Mouse (Mus musculus) adrenal gland, postnatal 25 days (tissue): Measurements from ENCODE around the gene Fam162a. TPM values are rescaled to one million over a fixed set of nuclear protein-coding genes. Genes with fewer than 3 reads are reported as not detected.
A peak's percentile ranks its signal among the peaks of the same experiment; 100 is the strongest.
"Not testable (repeated sequence)": the region's sequence is repeated elsewhere in the genome, so short reads cannot be mapped to it uniquely, and the experiment has no call there.

ENCODE experiments used
- DNase-seq: peaks from one replicate; pipeline ENCODE4 v3.0.0; 2021; ENCODE audit warnings: mixed read lengths
- long read RNA-seq: library from polyadenylated mRNA; stranded (forward); transcript quantifications from one replicate; pipeline ENCODE4 v2.0.0, GENCODE M21; 2021
- total RNA-seq: library from RNA; stranded (reverse); gene quantifications from 2 replicates; pipeline ENCODE4 v1.2.3, GENCODE M21; 2021

Gene Fam162a
- 164 TPM in 2 replicates for total RNA-seq
- long read RNA-seq, transcript Fam162a-201 (5 exons, 718 nt), result major isoform, 80 of 85 reads
- long read RNA-seq, partial matches to known transcripts, result 3 of 85 reads
- long read RNA-seq, other reads (novel, unspliced or antisense), result 2 of 85 reads

DNA sequence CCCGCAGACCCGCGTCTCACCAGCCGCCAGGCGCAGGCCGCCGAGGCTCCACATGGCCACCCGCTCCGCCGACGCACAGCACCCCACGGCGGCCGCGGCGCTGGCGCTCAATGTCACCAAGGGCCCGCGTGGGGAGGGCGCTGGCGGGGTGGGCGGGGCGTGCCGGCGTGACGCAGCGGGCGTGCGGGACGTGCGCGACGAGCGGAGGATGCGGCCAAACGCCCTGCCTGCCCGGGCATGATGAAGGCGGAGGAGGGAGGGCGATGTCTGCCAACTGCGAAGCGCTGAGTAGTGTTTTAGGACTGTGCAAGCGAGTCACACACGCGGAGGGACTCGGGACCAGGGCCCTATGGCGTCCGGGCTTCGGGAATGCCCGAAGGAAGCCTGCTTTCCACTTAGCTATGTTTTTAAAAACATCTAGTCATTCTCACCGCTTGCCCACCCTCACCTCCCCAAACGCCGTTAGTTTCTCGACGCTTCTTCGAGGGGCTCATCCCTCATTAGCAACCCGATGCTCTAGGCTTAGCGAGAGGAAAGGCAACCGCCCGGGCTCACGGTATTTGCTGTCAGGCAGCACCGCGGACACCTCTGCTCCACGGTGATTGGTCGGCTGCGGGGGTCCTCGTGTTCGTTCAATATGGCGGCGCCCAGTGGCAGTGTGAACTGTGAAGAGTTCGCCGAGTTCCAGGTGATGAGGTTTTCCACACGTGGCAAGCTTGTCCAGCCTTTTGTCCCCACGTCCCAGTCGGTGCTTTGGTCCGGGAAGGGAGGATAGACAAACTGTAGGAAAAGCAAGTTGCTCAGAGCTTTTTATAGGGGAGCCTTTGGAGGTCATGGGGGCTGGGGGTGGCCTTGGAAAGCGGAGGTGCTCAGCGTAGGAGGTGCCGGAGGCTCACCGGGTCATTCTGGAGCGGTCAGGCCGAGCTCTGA, at the start of gene Fam162a, which contains the start of gene Ccdc58:
Fam162a (minus strand) TSS at position 145 of the 930 bp plus-strand sequence.
Ccdc58 (plus strand) TSS at position 236 of the 930 bp plus-strand sequence.
- peak; percentile 96 for DNase-seq

DNA sequence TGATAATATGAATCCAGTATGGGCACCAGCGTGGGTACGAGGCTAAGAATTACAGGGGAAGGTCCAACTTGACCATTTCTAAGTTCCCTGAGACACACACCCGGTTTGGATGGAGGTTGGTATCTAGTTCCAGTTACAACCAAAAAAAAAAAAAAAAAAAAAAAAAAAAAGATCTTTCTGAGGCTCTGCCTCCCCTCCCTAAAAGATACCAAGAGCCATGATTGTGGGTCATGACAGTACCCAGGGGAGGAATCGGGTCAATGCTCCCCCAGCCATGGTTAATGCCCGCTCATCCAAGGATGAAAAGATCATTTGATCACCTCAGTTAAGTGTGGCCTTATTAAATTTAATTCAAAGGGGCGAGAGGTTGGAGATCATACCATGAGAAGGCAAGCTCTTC, 44.4 kb upstream of the Fam162a start:
- not testable (repeated sequence) for DNase-seq

DNA sequence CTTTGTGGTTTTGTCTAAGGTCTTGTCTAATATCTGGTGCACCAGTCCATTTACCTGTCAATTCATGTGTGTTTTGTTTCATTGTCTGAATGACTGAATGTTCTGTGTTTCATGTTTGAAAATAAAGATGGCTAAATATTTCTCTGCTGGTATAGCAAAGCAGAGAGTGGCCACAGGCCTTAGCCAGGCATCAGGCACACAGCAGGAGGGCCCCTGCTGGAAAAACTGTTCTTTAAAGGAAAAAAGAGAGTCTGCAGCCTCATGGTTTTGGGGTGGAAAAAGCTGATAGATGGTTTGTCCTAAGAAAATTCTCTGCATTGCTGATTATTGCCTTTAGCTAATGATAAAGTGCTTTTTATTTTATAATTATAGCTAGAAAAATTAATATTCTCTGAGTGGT, 40.1 kb upstream of the Fam162a start:
- DNase-seq, result not testable (repeated sequence)

DNA sequence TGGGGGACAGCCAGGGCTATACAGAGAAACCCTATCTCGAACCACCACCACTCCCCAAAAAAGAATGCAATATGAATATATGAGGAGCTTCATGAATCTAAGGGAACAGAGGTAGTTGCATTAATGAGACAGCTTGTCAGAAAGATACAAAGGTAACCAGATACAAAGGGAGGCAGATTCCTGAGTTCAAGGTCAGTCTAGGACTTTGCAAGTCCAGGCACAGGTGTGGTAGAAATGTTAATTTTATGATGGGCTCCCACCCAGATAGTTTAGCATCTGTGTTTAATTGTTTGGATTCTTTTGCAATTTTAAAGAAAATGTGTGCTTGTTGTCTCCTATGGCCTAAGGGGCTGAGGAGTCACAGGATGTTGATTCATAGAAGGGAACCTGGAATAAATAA, 30.8 kb upstream of the Fam162a start:
- no peak for DNase-seq

DNA sequence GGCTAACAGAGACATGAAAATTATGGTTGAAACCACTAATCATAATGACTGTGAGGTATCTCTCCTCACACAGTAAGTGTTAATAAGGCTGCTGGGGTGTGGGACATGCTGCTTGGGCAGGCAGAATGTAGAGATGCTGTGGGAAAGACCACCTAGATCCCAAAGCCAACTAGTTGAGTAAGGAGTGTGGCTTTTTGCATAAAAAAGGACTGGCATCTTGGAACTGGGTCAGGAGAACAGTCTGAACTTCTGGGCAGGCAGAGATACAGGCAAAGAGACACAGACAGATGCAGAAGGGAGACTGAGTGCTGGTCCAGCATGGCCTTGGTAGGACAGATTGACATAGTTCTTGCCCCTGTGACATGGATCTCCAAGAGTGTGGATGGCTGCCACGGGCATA, 30.1 kb upstream of the Fam162a start:
- no peak for DNase-seq

DNA sequence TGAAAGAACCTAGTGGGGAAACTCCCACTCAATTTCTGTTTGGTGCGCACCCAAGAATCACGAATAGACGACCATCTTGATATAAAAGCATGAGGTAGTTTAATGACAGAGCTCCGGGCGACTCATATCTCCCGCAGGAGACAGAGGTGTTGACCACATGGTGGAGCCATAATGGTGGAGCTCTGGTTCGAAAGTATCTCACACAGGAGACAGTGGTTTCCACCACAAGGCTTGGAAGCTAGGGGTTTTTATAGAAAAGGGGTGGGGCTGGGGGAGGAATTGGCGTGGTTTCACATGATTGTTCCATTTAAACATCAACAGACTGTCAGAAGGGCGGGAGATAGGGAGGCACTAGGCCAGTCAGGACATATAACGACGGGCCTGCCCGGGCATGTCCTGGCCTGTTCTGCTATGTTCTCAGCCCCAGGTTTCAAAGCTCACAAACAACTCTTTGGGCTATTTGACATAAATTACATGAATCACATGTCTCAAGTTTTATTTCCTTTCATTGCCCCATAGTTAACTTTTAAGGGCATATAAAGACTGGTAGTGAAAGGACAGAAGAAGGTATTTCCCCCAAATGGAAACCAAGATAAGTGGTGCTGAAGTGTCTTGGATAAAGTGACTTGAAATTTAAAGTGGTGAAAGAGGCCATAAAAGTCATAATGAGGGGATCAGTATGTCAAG, 26.6 kb upstream of the Fam162a start:
- DNase-seq, result not testable (repeated sequence)

DNA sequence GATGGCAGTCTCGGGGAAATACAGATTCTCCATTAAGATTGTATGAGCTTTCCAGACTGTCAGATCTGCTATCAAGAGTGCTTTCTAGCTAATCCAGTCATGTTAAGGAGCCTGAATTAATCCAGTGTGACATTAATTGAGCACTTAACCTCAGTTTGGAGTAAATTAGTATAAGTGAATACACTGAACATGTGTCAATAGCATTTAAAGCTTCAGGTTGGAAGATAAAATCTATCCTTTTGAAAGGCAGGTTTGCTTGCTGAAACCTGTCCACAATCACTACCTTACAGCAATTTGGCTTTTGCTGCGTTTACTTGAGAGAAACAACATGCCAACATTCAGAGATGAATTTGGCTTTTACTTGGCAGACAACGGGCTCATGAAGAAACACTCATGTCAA, 22.7 kb upstream of the Fam162a start:
- DNase-seq, result no peak

DNA sequence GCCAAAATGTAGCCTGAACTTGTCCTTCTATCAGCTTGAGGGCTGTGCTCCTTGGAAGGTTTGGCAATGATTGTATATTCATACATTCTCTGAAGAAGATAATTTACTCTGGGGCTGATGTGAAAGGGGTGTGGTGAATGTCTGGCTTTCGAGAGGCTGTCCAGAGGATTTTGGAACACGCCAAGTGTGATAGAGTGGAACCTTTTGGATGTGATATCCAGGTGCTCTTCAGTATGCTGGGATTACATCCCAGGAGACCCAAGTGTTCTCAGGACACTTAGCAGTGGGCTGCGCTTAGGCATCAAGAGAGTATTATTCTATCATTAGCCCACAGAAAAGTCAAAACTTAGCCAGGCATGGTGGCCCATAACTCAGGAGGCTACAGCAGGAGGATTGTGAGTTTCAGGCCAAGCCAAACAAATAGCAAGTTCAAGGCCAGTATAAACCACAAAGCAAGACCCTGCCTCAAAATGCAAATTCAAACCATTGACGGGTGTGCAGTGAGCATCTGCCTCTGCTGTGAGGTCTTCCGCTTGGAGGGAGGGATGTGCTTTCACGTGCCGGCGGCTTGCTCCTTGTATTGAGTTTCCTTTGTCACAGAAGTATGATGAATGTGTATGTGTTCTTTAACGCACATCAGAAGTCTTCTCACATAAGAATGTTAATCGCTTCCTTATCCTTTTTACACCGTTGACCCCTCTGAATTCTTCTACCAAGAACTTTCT, 19.6 kb upstream of the Fam162a start:
- DNase-seq, result no peak

DNA sequence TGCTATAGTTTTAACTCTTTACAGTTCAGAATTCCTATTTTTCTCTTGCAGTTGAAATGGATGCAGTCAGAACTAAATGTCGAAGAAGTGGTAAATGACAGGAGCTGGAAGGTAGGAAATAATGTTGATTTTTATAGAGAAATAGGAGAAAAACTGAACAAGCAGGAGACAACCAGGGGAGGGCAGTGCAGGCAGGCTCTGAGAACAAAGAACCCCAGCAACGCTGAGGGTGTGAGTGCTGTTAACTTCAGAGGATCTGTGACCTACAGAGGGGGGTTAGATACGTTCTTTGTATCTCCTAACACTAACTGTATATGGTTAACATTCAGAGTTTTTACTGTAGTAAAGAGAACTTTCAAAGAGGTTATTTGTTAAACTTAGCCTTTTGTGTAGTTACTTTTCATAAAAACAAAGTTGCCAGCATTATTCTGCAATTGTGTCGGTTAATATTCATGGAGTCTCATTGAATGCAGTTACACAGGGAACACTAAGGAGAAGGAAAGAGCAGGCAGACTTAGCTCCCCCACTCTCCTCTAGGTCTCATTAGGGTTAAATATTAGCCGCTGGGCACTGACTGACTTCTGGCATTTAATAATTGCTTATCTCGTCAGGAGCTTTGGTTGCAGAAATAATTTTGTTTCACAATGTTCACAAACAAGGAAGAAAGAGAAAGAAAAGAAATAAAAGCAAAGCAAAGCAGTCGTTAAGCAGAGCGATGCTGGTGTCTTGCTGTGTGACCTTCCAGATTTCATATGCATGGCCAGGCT, 18.6 kb upstream of the Fam162a start:
- no peak for DNase-seq

DNA sequence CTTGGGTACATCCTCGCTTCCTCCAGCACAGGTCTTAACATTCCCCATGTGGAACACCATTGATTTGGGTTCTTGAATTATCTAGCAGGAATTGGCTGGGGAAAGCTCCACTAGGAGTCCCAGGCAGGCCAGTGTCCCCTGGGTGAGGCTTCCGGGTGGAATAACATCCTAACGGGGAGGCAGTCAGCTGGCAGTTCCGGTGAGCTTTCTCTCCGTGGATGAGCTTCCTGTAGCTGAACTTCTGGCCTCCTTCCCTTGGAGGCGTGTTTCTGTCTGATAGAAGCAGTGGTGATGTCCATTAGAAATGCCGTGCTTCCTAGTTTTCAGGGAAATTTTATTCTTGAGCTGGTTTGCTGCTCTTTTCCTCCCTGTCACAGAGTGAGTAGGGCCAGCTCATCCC, 17.7 kb upstream of the Fam162a start:
- DNase-seq, result no peak

DNA sequence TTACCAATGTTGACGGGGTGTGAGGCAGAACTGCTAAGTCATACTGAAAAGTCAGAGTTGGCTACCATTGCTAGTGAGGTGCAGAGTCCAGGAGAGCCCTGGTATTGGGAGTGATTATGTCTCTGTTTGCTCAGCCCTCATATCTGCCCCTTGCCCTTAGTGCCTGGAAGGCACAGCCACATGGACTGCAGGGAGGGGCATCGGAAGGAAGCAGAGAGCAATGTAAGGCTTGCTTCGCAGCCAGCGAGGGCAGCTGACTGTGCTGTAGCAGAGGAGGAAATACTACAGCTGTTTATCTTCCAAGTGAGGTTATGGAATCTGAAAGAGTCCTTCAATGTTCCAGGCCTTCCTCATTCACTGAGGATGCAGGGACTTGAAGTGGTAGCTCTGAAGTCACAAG, 16.5 kb upstream of the Fam162a start:
- DNase-seq, result no peak

DNA sequence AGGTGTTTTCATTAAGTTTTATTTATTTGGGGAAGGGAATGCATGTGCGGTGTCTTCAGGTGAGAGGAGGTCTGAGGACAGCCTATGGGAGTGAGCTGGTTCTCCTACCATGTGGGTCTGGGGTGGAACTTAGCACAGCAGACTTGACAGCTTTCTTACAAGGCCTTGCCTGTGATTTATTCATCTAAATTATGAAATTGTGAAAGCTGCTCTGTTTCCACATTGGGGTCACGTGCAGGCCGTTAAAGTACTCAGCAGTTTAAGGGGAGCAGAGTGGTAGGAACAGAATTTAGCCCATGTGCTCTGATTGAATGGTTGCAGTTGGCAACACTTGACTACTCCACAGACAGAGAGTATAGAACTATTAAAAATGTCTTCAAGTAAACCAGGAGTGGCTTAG, 8.5 kb upstream of the Fam162a start:
- no peak for DNase-seq

DNA sequence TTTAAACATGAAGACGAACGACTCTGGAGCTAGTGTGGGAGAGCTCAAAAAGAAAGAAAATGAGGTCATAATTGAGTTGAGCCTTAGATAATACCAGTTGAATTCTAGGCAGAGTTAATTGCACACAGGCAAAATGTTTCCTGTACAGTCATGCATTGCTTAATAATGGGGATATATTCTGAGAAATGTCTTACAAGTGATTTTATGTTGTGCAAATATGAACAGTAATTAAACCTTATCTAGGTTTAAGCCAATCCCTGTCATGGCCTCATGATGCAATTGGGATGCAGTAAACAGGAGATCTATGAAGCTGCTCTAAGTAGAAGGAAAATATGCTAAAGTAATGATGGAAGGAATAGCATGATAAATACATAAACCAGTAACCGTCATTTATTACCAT, 3.4 kb upstream of the Fam162a start:
- no peak for DNase-seq

DNA sequence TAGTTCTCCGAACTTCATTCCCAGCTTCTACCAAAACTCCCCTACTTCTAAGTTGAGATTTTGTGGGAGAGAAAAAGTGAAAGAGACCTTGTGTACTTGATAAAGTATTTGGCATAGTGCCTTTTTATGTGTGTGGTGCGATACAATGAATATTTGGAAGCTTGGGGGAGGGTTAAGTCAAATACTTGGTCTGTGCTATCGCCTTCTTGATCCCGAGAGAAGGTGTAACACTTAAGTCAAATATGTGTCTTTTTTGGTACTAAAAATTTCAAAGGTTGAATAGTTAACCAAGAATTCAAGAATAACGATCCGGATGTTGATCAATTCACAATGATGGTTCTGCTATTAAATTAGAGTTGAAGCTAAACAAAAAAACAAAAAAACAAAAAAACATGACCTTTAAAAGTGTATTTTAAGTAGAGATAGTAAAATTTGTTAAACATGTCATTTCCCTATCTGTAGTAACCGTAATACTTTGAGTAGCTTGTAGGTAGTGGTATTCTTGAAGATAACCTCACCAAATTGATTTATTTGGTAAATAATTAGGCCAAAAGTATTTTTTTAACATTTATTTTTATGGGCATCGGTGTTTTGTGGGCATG, 1.1 kb upstream of the Fam162a start:
- no peak for DNase-seq

DNA sequence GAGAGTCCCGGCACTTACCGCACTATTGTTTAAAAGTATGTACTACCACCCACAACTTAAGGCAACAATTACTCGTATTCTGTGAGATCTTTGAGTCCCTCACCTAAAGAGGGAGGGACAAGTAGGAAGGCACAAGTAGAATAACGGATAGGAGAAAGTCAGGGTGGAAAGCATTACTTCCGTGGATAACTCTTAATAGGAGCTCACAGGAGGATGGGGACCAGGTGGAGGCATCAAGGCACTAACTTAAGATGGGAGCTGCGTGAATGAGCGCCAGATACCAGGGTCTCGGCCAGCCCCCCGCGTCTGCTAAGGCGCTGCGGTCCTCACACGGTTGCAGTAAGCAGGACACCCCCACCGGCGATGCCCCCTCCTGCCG, 334 bp downstream of the Fam162a start:
- DNase-seq, result no peak

DNA sequence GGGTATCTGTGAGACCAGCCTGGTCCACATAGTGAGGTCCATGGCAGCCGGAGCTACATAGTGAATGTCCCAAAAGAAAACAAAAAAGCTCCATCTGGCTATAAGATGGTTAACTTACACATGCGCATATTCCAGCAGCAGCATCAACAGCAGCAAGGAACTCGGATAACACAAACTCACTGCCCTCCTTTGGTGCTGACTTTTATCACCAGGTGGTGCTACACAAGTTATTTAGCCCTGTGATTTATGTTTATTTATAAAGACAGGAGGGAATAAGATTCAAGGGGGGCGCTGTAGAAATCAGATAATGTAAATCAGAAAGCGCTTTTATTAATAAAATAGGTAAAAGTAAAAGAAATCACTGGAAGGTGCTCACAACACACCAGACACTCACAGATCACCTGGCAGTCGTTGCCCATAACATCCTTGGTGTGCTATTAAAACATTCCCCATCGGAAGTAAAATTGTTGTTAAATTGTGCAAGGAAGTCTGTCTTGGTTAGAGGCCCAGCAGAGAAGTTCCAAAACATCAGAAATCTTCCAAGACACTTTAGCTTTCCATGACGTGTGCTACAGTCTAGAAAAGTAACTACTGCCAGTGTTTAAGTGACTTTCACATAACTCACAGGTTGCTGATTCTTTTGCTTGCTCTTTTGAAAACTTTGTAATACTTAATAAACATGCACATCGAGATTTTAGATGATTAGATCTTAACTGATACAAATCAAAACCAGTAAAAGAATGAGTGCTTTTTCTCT, 1.4 kb downstream of the Fam162a start:
- no peak for DNase-seq

DNA sequence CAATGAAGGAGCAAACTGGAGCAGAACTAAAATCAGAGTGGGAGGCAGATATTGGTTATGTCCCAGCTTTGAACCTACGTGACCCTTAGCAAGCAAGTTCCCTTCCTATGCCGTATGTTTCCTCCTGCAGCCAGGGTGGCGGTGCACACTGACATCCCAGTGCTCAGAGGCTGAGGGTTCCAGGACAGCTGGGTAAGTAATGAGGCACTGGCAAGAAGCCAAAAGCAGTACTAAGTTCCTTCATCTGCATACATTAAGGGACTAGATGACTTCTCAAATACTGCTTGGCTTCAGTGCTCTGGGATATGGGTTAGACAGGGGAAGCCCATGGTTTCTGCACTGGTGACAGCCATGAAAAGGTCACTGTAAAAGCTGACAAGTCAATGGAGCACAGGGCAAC, 3.0 kb downstream of the Fam162a start:
- DNase-seq, result no peak

DNA sequence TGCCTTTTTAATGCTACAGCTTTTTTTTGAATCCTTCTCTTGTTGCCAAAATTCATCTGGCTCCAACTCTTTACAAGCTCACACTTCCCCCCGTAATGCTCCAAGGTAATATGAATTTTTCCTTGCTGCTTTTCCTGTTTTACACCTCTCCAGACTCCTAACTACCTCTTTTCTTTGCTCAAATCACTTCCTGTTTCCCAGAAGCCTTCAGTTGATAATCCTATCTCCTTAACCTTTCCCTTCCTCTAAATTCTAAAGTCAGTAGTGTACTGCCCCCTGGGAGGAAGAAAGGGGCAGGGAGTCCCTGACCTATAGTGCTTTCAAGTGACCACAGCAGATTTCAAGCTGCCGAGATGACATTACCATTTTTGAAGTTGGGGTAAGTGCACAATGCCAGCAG, 3.7 kb downstream of the Fam162a start:
- no peak for DNase-seq

DNA sequence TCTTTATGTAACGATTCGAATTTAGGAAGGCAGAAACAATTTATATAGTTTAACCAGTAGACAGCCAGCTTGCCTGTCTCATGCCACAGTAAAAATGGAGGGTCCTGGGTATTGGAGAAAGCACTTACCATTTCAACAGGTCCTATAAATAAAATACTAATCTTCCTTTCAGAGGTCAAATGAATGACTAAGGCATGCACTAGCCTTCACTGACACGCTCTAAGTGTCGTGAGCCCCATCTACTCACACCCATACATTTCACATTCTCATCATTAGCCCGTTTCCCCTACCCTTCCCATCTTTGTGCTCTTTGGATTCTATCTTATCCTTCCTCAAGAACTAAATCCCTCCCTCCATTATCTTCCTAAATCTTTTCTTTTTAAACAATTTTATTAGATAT, 6.5 kb downstream of the Fam162a start:
- DNase-seq, result no peak

DNA sequence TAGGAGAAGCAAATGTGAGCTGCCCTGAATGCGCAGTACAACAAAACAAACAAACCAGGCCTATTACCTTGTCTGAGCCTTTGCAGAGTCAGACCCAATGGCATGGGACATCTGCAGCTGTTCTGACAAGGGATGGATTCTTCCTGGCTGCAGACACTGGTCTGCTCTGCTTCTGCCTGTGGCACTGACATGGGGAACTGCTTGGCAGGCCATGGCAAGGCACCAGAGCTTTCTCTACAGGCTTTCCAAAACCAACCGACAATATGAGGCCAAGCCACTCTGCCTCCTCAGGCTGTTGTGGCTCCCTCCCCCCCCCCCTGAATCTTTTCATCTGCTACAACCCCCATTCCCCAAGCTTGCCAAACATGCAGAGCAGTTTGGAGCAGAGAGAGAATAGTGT, 8.1 kb downstream of the Fam162a start:
- no peak for DNase-seq

DNA sequence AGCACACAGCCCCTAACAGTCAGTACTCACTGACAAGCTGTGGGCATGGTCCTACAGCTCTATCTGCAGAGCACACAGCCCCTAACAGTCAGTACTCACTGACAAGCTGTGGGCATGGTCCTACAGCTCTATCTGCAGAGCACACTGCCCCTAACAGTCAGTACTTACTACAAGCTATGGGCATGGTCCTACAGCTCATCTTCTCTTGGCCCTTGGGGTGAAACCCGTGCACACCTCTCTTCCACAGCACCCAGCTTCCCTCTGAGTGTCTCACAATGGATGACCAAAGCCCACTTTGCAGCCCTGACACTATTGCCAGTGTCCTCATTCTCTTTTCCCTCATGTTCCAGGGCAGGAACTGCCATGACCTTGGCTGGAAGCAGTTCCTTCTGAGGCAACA, 8.9 kb downstream of the Fam162a start:
- DNase-seq, result not testable (repeated sequence)
